Mouse (Mus musculus) midbrain, embryonic 10.5 days (tissue): ENCODE results near the gene Dysf. TPM values are rescaled to one million over a fixed set of nuclear protein-coding genes. Genes with fewer than 3 reads are reported as not detected.

ENCODE experiments used
- DNase-seq: peaks from one replicate; pipeline ENCODE4 v3.0.0-alpha.2; 2017; ENCODE audit warnings: low spot score
- H3K27ac ChIP-seq: fragments of 300-500 bp; sonication (generic); replicated peaks from 2 replicates; pipeline ENCODE4 v1.5.1; 2016; ENCODE audit warnings: mild to moderate bottlenecking
- H3K27me3 ChIP-seq: fragments of 300-500 bp; sonication (generic); 2 replicates; pipeline ENCODE4 v1.6.1; 2016; ENCODE audit warnings: low read depth, mild to moderate bottlenecking; ENCODE audit not compliant: poor library complexity, severe bottlenecking
- H3K36me3 ChIP-seq: fragments of 300-500 bp; sonication (generic); 2 replicates; pipeline ENCODE4 v1.6.1; 2016; ENCODE audit warnings: mild to moderate bottlenecking, moderate library complexity
- H3K4me1 ChIP-seq: fragments of 300-500 bp; sonication (generic); 2 replicates; pipeline ENCODE4 v1.6.1; 2016
- H3K4me3 ChIP-seq: fragments of 300-500 bp; sonication (generic); 2 replicates; pipeline ENCODE4 v1.5.1; 2016; ENCODE audit warnings: mild to moderate bottlenecking, moderate library complexity
- H3K9me3 ChIP-seq: fragments of 300-500 bp; sonication (generic); replicated peaks from 2 replicates; pipeline ENCODE4 v1.6.1; 2016; ENCODE audit warnings: mild to moderate bottlenecking
- WGBS: fragments of 180-500 bp; shearing (Covaris S2); methylation state at CpG from one replicate; pipeline ENCODE4 v1.1.7; 2016; 5-methylcytosine and 5-hydroxymethylcytosine counted together
- polyA plus RNA-seq: library from polyadenylated mRNA; unstranded; fragments of >200 nt; fragmentation: Nextera tagmentation; extraction: Ambion mirVana; gene quantifications from 2 replicates; pipeline ENCODE4 v1.2.1, GENCODE M21; 2016

The Dysf gene
- polyA plus RNA-seq, 1 experiment from 2014 or later = 2.4 TPM

GRCm38 (mm10) chr6:84133053-84133452 lies 124.7 kb downstream of the Dysf start:
- WGBS = 70% methylated on average over 7 of the region's 7 CpGs
- Histone ChIP-seq H3K4me3 (no peak overlapping the region), H3K4me1 (peaks cover 11% of the 10 kb centered on the region), H3K9me3 (no peaks in the 10 kb centered on the region), H3K36me3 (no peaks in the 10 kb centered on the region), H3K27me3 (no peaks in the 10 kb centered on the region), H3K27ac (0 out of 2 replicates have a peak overlapping the region, but pooled peaks have one; percentile 17)
- DNase-seq = no peak

GRCm38 (mm10) chr6:84133996-84134721 lies 125.8 kb downstream of the Dysf start:
- H3K27me3 ChIP-seq = no peaks in the 10 kb centered on the region
- peaks cover 11% of the 10 kb centered on the region for H3K4me1 ChIP-seq
- peak overlapping the region; percentile 76 for H3K27ac ChIP-seq
- no peaks in the 10 kb centered on the region for H3K36me3 ChIP-seq
- no peaks in the 10 kb centered on the region for H3K9me3 ChIP-seq
- DNase-seq = no peak
- WGBS = 83% methylated on average over 5 of the region's 7 CpGs
- no peak overlapping the region for H3K4me3 ChIP-seq

GRCm38 (mm10) chr6:84134722-84135394 lies 126.5 kb downstream of the Dysf start:
- H3K27me3 ChIP-seq = no peaks in the 10 kb centered on the region
- no peaks in the 10 kb centered on the region for H3K9me3 ChIP-seq
- H3K4me1 ChIP-seq = peaks cover 12% of the 10 kb centered on the region
- H3K36me3 ChIP-seq = no peaks in the 10 kb centered on the region
- no peak for DNase-seq
- peak overlapping the region; percentile 76 for H3K27ac ChIP-seq
- WGBS = 73% methylated on average over 23 of the region's 23 CpGs
- H3K4me3 ChIP-seq = no peak overlapping the region

- DNase-seq = no peak
- Histone ChIP-seq H3K27me3 (no peaks in the 10 kb centered on the region), H3K27ac (no peak overlapping the region), H3K4me1 (peaks cover 14% of the 10 kb centered on the region), H3K9me3 (no peaks in the 10 kb centered on the region), H3K4me3 (no peak overlapping the region), H3K36me3 (no peaks in the 10 kb centered on the region)
- WGBS = 97% methylated on average over 9 of the region's 9 CpGs
Measured at GRCm38 (mm10) chr6:84135709-84136108, 127.3 kb downstream of the Dysf start.

GRCm38 (mm10) chr6:84136345-84136744 lies 128.0 kb downstream of the Dysf start:
- H3K4me1 ChIP-seq = peaks cover 14% of the 10 kb centered on the region
- H3K36me3 ChIP-seq = no peaks in the 10 kb centered on the region
- H3K9me3 ChIP-seq = no peaks in the 10 kb centered on the region
- no peak overlapping the region for H3K4me3 ChIP-seq
- H3K27ac ChIP-seq = no peak overlapping the region
- WGBS = 93% methylated on average over 11 of the region's 11 CpGs
- DNase-seq = no peak
- no peaks in the 10 kb centered on the region for H3K27me3 ChIP-seq

- H3K36me3 ChIP-seq = no peaks in the 10 kb centered on the region
- no peak overlapping the region for H3K4me3 ChIP-seq
- H3K27me3 ChIP-seq = no peaks in the 10 kb centered on the region
- no peaks in the 10 kb centered on the region for H3K9me3 ChIP-seq
- peaks cover 17% of the 10 kb centered on the region for H3K4me1 ChIP-seq
- 93% methylated on average over 14 of the region's 14 CpGs for WGBS
- no peak for DNase-seq
- peak overlapping the region; percentile 30; the same call in 1 of the 2 replicates for H3K27ac ChIP-seq
Measured at GRCm38 (mm10) chr6:84139932-84140331, 131.5 kb downstream of the Dysf start.

- 86% methylated on average over 9 of the region's 9 CpGs for WGBS
- Histone ChIP-seq H3K36me3 (no peaks in the 10 kb centered on the region), H3K4me3 (no peak overlapping the region), H3K27me3 (no peaks in the 10 kb centered on the region), H3K4me1 (peaks cover 13% of the 10 kb centered on the region; the same call in 1 of the 2 replicates), H3K9me3 (no peaks in the 10 kb centered on the region), H3K27ac (0 out of 2 replicates have a peak overlapping the region, but pooled peaks have one; percentile 0)
- DNase-seq = no peak
Measured at GRCm38 (mm10) chr6:84142481-84142880, 134.1 kb downstream of the Dysf start.

- 0 out of 2 replicates have a peak overlapping the region, but pooled peaks have one; percentile 0 for H3K27ac ChIP-seq
- WGBS = 86% methylated on average over 1 of the region's 1 CpGs
Measured at GRCm38 (mm10) chr6:84143328-84143727, 134.9 kb downstream of the Dysf start.

GRCm38 (mm10) chr6:84144393-84144792 lies 136.0 kb downstream of the Dysf start:
- DNase-seq = no peak
- Histone ChIP-seq H3K36me3 (no peaks in the 10 kb centered on the region), H3K27ac (no peak overlapping the region), H3K4me3 (no peak overlapping the region), H3K9me3 (no peaks in the 10 kb centered on the region), H3K27me3 (no peaks in the 10 kb centered on the region), H3K4me1 (peaks cover 13% of the 10 kb centered on the region; the same call in 1 of the 2 replicates)
- 89% methylated on average over 4 of the region's 4 CpGs for WGBS

More at GRCm38 (mm10) chr6:84143328-84143727, 134.9 kb downstream of the Dysf start:
- no peak overlapping the region for H3K4me3 ChIP-seq
- no peaks in the 10 kb centered on the region for H3K9me3 ChIP-seq
- no peaks in the 10 kb centered on the region for H3K27me3 ChIP-seq
- no peaks in the 10 kb centered on the region for H3K36me3 ChIP-seq
- H3K4me1 ChIP-seq = peaks cover 13% of the 10 kb centered on the region; the same call in 1 of the 2 replicates
- DNase-seq = no peak

GRCm38 (mm10) chr6:84147206-84148004 lies 139.0 kb downstream of the Dysf start:
- Histone ChIP-seq H3K9me3 (no peaks in the 10 kb centered on the region), H3K27ac (no peak overlapping the region), H3K27me3 (no peaks in the 10 kb centered on the region), H3K4me1 (peaks cover 17% of the 10 kb centered on the region), H3K36me3 (no peaks in the 10 kb centered on the region), H3K4me3 (no peak overlapping the region)
- WGBS = 85% methylated on average over 13 of the region's 13 CpGs
- DNase-seq = no peak

- Histone ChIP-seq H3K4me3 (no peak overlapping the region), H3K27ac (no peak overlapping the region), H3K36me3 (no peaks in the 10 kb centered on the region), H3K9me3 (no peaks in the 10 kb centered on the region), H3K27me3 (no peaks in the 10 kb centered on the region), H3K4me1 (peaks cover 10% of the 10 kb centered on the region; the same call in 1 of the 2 replicates)
- DNase-seq = no peak
- WGBS = 79% methylated on average over 6 of the region's 6 CpGs
Measured at GRCm38 (mm10) chr6:84148470-84148869, 140.1 kb downstream of the Dysf start.

GRCm38 (mm10) chr6:84154508-84154907 lies 146.1 kb downstream of the Dysf start:
- no peaks in the 10 kb centered on the region for H3K27me3 ChIP-seq
- 87% methylated on average over 2 of the region's 2 CpGs for WGBS
- no peaks in the 10 kb centered on the region for H3K36me3 ChIP-seq
- no peak overlapping the region for H3K4me3 ChIP-seq
- no peak for DNase-seq
- no peaks in the 10 kb centered on the region for H3K9me3 ChIP-seq
- H3K4me1 ChIP-seq = peaks cover 9% of the 10 kb centered on the region; the same call in 1 of the 2 replicates
- H3K27ac ChIP-seq = no peak overlapping the region
